Mouse (Mus musculus): ENCODE data around the gene Bcap31. TPM values are rescaled to one million over a fixed set of nuclear protein-coding genes. Genes with fewer than 3 reads are reported as not detected.
"Not testable (repeated sequence)": the region's sequence is repeated elsewhere in the genome, so short reads cannot be mapped to it uniquely, and the experiment has no call there.

Bcap31 gene
- 223 to 253 TPM (median 241 TPM) in 3 replicates for total RNA-seq (2017)

DNA sequence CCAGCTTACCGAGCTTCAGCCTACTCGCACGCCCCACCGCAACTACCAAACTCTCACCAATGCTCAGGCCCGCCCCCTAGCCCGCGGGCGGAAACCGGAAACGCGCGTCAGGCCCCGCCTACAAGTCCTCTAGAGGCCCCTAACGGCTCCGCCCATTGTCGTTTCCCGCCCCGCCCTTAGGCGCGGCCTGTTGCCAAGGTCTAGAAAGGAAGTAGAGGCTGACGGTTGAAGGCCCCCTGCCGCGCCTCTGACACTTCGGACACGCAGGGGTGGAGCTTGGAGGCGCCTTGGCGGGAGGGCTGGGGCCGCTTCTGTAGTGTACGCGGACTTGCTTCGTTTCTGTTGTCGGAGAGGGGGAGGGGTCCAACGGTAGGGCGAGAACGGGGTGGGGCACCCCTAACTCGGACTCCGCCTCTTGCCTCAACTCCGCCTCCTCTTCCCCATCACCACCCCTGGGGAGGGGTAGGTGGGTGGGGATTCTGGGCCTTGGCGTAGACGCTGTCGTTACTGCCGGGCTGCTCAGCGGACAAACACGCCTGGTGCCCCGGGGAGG lies at the start of gene Bcap31, which contains the start of gene Abcd1:
Gene Bcap31, minus strand, starts transcription at position 67 of the 553 bp plus-strand sequence.
Gene Abcd1, plus strand, starts transcription at position 489 of the 553 bp plus-strand sequence.
- ATAC-seq (replicated peaks; ENCODE audit: insufficient number of reproducible peaks, low FRiP score, low TSS enrichment, poor library complexity, severe bottlenecking), result peak; percentile 81

DNA sequence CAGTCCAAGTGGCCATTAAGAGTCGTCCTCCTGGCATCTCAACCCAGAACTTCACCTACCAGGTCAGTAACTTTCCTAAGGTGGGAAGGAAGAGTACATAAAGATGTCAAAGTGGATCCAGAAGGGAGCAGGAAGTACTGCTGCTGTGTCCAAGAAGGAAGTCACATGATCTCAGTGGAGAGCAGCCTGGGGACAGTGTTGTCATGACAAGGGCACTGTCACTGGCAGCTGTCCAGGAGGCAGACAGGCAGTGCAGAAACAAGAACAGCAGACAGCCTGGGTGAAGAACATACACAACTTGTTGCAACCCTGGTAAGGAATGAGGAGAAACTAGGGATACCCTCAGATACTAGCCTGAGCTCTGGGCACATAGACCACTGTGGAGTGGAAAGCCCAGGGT lies 49.3 kb upstream of the Bcap31 start:
- ATAC-seq (replicated peaks; ENCODE audit: insufficient number of reproducible peaks, low FRiP score, low TSS enrichment, poor library complexity, severe bottlenecking), result peak; percentile 73

DNA sequence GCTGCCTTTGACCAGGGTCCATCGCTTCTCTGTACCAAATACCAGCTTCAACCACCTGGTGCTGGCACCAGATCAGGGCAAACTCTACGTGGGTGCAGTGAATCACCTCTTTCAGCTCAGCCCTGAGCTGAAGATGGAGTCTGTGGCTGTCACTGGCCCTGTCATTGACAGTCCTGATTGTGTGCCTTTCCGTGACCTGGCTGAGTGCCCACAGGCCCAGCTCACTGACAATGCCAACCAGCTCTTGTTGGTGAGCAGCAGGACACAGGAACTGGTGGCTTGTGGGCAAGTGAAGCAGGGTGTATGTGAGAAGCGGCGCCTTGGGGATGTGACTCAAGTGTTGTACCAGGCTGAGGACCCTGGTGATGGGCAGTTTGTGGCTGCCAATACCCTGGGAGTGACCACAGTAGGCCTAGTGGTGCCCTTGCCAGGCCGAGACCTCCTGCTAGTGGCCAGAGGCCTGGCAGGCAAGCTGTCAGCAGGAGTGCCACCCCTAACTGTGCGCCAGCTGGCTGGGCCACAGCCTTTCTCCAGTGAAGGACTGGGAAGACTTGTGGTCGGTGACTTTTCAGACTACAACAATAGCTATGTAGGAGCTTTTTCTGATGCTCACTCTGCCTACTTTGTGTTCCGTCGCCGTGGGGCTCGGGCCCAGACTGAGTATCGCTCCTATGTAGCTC lies 42.8 kb upstream of the Bcap31 start:
- no peak for ATAC-seq (replicated peaks; ENCODE audit: insufficient number of reproducible peaks, low FRiP score, low TSS enrichment, poor library complexity, severe bottlenecking)

DNA sequence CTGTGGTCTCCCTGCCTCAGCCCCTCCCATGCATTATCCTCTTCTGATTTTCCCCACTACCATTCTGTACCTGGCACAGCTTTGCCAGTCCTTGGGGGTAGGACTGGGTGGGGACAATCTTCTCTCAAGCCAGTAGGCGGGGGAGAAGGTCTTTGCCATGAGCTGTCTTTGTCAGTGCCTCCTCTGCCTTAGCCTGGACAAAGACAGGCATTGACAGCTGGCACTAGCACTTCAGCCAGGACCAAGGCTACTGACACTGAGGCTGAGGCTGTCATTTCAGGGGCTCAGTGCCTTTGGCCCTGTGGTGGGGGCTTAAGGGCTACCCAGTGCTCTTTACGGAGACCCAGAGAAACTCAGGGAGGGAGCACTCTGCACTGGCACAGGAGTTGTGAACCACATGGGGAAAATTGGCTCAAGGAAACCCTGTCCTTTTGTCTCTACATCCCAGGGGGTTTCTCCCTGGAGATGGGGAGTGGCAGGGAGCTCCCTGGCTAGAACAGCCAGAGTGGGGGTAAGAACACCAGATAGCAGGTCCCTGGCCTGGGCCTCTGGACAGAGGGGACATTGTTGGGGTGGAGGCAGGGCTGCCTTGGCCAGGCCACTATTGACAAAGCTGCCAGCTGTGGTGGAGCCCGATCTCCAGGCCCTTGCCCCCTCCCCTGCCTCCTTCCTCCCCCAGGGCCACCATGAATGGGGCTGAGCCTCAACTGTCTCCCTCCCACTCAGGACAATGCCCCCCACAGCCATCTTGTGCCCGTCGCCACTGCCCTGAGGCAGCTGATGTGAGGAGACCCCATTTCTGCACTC lies 40.6 kb upstream of the Bcap31 start, which contains the start of gene Plxnb3:
Gene Plxnb3, plus strand, starts transcription at position 757 of the 807 bp plus-strand sequence.
- no peak for ATAC-seq (replicated peaks; ENCODE audit: insufficient number of reproducible peaks, low FRiP score, low TSS enrichment, poor library complexity, severe bottlenecking)

DNA sequence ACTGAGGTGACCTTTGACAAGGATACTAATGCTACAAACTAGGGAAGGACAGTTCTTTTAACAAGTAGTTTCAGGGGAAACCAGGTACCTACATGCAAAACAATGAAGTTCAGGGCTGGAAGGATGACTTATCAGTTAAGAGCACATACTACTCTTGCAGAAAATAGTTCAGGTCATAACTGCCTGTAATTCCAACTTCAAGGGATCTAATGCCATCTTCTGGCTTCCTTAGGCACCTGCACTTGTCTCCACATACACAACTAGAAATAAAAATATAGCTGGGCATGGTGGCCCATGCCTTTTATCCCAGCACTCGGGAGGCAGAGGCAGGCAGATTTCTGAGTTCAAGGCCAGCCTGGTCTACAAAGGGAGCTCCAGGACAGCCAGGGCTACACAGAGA lies 33.0 kb upstream of the Bcap31 start:
- no peak for ATAC-seq (replicated peaks; ENCODE audit: insufficient number of reproducible peaks, low FRiP score, low TSS enrichment, poor library complexity, severe bottlenecking)

DNA sequence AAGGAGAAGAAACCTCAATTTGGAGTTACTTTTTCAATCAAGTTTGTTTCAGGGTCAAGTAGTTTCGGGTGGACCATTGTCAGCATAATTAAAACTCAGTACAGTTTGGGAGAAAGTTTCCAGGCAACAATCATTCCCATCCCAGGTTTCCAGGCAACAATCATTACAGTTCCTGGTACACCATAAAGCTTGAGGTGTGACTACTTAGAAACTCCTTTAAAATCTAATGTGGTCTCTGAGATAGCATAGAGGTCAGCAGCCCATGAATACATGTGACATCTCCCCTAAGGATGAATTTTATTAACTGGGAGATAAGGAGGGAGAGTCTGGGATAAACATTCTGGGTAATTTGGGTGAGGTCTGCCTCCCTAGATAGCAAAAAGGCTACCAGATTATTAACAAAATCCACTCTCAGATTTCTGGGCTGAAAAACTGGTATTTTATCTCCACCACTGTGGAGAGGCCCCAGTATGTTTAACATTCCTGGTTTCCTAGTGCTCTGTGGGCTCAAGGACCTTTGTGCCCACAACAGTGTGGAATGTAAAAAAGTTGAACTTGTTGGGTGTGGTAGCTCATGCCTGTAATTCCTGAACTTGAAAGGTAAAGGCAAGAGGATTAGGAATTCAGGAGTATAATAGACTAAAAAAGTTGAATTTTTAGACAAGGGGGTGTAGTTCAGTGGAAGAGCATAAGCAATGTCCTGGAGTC lies 29.0 kb upstream of the Bcap31 start:
- no peak for ATAC-seq (replicated peaks; ENCODE audit: insufficient number of reproducible peaks, low FRiP score, low TSS enrichment, poor library complexity, severe bottlenecking)

DNA sequence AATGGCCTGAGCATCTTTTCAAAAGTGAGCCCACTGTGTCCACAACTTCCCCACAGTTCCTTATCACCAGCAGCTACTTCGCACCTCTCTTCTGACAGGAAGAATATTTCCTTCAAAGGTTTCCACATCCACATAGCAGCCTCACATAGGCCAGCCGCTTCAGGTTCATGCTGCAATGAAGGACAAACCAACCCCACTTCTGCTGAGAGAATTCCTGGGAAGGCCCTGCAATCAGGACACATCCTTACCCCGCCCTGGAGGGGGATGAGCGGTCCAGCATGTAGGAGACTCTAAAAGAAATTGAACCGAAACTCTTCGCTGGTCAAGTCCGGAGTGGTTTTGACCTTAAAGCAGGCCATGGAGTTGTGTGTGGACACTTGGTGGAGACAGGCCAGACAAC lies 23.9 kb upstream of the Bcap31 start:
- not testable (repeated sequence) for ATAC-seq (replicated peaks; ENCODE audit: insufficient number of reproducible peaks, low FRiP score, low TSS enrichment, poor library complexity, severe bottlenecking)

DNA sequence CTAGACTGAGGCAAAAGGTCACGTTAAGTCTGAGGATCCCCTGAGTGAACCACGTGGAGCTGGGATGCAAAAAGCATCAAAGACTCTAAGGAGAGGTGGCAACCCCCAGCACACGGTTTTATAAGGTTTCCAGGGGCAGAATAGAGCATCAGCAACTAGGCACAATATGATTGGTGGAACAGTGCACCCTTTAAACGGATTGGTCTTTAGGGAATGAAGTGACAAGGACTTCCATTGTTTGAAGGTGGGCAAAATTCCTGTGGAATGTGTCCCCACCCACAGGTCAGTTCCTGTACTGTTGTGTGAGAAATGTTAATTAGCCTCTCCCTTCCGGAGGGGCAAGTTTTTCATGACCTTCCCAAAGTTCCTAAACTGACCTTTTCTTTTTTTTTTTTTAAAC lies 23.2 kb upstream of the Bcap31 start:
- ATAC-seq (replicated peaks; ENCODE audit: insufficient number of reproducible peaks, low FRiP score, low TSS enrichment, poor library complexity, severe bottlenecking), result no peak

DNA sequence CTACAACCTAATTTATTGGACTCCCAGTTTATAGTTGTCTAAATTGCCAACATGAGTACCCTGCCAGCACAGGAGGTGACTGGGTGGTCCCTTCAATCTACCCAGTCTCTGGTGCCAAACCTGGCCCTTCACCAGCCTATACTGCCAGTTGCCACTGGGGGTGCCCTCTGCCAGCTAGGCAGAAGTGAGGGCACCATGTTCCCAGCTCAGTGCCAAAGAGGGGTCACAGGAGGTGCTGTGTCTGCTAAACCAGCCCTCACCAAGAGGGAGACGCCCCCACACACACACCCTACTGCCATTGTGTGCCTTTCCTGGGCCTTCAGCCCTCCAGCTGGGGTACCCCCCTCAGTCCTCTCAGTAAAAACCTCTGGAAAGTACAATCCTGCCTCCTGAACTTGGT lies 22.2 kb upstream of the Bcap31 start:
- ATAC-seq (replicated peaks; ENCODE audit: insufficient number of reproducible peaks, low FRiP score, low TSS enrichment, poor library complexity, severe bottlenecking), result no peak

DNA sequence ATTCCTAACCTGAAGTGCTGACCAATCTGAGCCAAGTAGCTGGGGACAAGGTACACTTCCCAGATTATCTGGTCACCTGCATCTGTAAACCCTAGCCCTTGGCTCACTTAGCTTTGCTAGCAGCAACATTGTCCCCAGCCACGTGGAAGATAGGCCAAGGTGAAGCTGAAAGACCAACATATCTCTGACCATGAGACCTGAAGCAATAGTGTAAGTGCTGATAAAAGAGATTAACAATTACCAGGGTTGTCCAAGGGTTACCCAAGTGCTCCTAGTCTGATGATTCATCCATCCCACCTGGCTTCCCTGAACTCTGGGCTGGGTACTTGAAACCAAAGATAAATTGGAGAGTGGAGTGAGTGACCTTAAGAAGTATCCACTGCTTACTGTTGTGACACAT lies 14.9 kb upstream of the Bcap31 start:
- ATAC-seq (replicated peaks; ENCODE audit: insufficient number of reproducible peaks, low FRiP score, low TSS enrichment, poor library complexity, severe bottlenecking), result no peak

DNA sequence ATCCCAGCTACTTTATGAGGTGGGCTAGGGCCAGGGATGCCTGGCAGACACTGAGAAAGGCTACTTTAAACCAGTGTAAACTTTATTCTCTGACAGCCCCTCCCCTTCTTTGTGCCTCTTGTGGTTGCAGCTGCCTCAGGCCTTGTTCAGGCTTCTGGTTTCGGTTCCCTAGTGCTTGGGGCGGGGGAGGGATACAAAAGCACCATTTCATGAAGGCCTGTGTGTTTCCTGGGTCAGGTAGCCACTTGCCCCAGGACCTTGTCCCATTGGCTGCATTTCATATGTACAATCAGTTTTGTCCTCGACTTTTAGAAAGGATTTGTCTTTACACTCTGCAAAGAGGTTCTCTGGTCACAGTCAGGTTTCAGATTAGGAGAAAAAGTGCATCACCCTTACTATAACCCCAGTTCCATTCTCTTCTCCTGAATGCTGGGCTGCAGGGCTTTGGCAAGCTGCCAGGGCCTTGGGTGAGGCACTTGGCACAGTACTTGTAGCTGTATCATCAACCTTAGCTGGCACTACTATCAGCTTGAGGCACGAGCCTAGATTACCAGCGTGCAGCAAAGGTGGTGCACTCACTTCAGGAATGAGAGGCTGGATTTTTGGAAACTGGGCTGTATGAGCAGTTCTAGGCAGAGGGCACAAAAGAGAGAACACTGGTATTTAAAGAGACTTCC lies 2.8 kb upstream of the Bcap31 start:
- peak; percentile 37 for ATAC-seq (replicated peaks; ENCODE audit: insufficient number of reproducible peaks, low FRiP score, low TSS enrichment, poor library complexity, severe bottlenecking)

DNA sequence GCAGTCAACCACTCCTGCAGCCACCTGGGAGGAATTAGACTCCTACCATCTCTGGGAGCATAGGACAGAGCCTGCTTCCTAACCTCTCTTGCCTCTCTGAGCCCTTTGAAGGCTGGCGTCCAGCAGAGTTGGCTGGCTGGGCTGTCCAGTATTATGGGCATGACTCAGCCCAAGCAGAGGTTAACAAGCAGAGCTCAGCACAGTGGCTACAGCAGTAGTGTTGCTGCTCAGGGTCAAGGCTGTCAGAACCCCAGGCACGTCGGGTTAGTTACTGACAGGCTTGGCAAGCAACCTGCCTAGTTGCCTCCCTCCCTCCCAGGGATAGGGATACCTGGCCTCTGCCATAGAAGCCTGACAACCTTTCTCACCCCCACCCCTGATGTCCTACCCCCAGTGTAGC lies 2.3 kb upstream of the Bcap31 start:
- ATAC-seq (replicated peaks; ENCODE audit: insufficient number of reproducible peaks, low FRiP score, low TSS enrichment, poor library complexity, severe bottlenecking), result no peak

DNA sequence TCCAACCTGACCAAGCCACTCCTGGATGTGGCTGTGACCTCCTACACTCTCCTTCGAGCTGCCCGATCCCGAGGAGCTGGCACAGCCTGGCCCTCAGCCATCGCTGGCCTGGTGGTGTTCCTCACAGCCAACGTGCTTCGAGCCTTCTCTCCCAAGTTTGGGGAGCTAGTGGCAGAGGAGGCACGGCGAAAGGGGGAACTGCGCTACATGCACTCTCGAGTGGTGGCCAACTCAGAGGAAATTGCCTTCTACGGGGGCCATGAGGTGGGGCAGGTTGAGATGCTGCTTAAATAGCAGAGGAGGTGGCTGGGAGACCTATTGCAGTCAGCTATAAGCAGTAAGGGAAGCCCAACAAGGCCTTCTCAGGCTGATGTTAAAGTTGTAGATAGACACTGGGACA lies 1.7 kb upstream of the Bcap31 start:
- ATAC-seq (replicated peaks; ENCODE audit: insufficient number of reproducible peaks, low FRiP score, low TSS enrichment, poor library complexity, severe bottlenecking), result no peak

DNA sequence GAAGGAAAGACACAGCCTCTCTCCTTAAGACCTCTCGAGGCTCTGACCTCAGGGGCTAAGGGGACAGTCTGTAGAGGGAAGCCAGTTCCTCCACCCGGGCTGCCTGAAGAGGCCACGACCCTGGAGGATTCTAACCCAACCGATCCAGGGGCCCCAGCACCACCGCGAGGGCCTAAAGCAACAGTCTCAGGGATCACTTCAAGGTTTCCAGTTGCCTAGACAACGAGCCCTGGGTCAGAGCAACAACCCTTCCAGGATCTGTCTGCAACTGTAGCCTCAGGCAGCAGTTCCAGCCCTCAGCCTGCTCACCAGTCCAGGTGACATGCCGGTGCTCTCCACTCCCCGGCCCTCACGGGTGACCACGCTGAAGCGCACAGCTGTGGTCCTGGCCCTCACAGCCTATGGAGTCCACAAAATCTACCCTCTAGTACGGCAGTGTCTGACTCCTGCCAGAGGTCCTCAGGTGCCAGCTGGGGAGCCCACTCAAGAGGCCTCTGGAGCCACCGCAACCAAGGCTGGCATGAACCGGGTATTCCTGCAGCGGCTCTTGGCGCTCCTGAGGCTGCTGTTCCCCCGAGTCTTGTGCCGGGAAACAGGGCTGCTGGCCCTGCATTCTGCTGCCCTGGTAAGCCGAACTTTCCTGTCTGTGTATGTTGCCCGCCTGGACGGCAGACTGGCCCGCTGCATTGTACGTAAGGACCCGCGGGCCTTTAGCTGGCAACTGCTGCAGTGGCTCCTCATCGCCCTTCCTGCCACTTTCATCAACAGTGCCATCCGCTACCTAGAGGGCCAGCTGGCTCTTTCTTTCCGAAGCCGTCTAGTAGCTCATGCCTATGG lies 952 bp upstream of the Bcap31 start:
- ATAC-seq (replicated peaks; ENCODE audit: insufficient number of reproducible peaks, low FRiP score, low TSS enrichment, poor library complexity, severe bottlenecking), result no peak

DNA sequence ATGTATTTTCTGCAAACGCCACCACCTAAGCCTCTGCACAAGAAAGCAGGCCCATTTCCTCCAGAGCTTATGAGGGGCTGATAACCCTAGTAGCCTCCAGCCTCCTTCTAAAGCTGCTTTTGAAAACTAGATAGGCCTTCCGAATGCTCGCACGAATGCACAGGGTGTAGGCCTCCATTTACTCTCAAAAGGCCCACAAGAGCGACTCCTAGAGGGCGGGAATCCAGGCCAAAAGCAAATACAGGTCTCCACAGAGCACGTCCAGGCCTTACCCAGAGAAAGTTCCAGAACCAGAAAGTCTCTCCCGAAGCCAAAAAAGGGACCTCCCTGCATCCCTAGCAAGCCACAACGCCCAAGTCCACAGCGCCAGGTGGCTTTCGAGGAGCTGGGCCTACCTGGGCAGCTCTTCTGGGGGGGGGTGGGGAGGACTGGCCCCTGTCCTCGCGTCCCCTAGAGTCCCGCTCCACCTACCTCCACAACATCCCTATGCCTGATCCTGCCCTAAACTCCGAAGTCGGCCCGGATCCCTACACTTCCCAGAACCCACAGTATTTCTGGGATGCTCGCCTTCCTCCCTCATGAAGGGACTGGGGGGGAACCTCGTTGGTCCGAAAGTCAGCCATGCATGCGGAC lies 383 bp downstream of the Bcap31 start:
- ATAC-seq (replicated peaks; ENCODE audit: insufficient number of reproducible peaks, low FRiP score, low TSS enrichment, poor library complexity, severe bottlenecking), result no peak

DNA sequence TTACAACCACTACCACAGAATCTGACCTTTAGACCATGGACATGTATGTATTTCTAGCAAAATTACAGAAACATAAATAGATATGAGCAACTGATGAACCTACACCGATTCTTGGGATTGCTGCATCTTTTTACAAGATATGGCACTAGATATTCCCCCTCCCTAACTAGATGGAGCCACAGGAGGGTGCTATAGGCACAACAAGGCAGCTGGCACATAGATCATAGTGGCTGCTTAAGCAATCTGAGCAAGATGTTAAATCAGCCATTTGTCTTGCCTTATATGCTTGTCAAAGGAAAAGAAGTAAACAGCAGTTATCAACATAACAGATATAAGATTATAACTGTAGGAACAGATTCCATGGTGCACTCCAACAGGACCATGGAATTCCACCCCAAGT lies 15.5 kb downstream of the Bcap31 start:
- no peak for ATAC-seq (replicated peaks; ENCODE audit: insufficient number of reproducible peaks, low FRiP score, low TSS enrichment, poor library complexity, severe bottlenecking)

DNA sequence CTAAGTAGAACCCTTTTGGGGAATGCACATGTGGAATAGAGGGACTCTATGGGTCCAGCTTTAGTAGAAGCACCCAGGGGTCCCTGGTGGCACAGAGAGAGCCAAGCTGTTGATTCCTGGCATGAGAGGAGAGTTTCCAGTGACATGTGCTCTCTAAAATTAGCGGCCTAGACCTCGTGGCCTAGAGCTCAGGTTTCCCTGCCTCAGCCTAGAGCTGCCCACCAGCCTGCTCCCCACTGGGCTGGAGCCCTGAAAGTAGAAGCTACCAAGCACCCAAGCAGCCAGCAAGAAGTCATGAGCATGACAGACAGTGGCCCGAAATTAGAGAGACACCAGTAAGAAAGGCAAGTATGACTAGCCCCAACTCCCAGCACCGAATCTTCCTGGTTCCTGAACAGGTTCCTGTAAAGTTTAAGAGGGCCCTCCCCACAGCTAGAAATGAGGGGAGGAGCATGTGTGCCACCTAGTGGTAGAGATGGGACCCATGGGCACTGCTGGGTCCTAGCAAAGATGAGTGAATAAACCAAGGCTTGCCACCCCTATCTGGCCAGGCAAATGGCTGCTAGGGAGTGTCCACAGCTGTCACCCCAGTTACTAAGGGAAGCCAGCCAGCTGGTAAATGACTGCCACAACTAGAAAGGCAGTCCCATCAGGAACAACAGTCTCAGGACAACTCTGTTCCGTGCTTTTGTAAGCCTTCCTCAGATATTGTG lies 24.9 kb downstream of the Bcap31 start:
- peak; percentile 78 for ATAC-seq (replicated peaks; ENCODE audit: insufficient number of reproducible peaks, low FRiP score, low TSS enrichment, poor library complexity, severe bottlenecking)

Measured in monocyte, adult 5-6 weeks (primary cell).